Mouse (Mus musculus) embryonic fibroblast, embryonic 13.5 days (primary cell): ENCODE data around the gene Colgalt2. TPM values are rescaled to one million over a fixed set of nuclear protein-coding genes. Genes with fewer than 3 reads are reported as not detected.
"Not testable (repeated sequence)": the region's sequence is repeated elsewhere in the genome, so short reads cannot be mapped to it uniquely, and the experiment has no call there.

ENCODE experiments used
- H3K27ac ChIP-seq: 2 replicates; pipeline ENCODE4 v1.5.1; 2012; ENCODE audit warnings: low read length, control low read depth, inconsistent platforms; ENCODE audit not compliant: insufficient read depth
- H3K4me1 ChIP-seq: 2 replicates; pipeline ENCODE4 v1.6.1; 2011; ENCODE audit warnings: low read length; ENCODE audit not compliant: control insufficient read depth, insufficient read depth
- H3K4me3 ChIP-seq: 2 replicates; pipeline ENCODE4 v1.5.1; 2011; ENCODE audit warnings: mild to moderate bottlenecking, control low read depth, low read length; ENCODE audit not compliant: insufficient read depth
- CTCF ChIP-seq: IDR thresholded peaks from 2 replicates; pipeline ENCODE4 v1.5.1; 2011; ENCODE audit warnings: mild to moderate bottlenecking, control low read depth, low read length, moderate library complexity, borderline replicate concordance; ENCODE audit not compliant: insufficient read depth
- POLR2A ChIP-seq: IDR thresholded peaks from 2 replicates; pipeline ENCODE4 v1.6.1; 2011; ENCODE audit warnings: low read depth, mild to moderate bottlenecking, control low read depth, low read length, moderate library complexity
- polyA plus RNA-seq: library from polyadenylated mRNA; stranded (reverse); fragments of >200 nt; gene quantifications from 2 replicates; pipeline ENCODE4 v1.2.4, GENCODE M21; 2011; ENCODE audit warnings: low read depth; ENCODE audit not compliant: missing spikeins, insufficient read length

Colgalt2 gene
- not detected in 2 replicates for polyA plus RNA-seq

DNA sequence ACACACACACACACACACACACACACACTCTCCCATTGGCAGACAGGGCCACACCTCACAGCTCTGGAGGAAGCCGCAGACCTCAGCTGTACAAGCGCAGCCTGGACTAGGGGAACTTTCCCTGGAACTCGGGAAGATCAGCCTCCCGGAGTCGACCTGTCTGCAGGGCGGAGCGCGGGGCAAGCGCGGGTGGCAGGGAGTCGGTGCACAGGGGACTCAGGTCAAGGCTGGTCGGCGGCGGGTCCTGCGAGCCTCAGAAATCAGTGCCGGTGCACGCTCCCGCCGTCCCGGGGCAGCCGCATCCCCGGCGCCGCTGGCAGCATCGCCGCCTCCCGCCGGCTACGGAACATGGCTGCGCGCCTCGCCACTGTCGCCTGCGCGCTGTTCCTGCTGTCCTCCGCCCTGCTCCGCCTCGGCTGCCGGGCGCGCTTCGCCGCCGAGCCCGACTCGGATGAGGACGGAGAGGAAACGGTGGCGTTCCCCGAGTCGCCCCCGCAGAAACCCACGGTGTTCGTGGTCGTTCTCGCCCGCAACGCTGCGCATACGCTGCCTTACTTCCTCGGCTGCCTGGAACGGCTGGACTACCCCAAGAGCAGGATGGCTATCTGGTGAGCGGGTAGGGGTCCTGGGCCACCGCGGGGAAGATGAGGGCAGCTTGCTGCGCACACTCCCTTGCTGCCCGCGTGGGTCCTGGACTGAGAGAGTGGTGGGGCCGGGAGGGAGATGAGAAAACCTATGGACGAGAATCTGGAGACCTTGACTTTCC, at the start of gene Colgalt2:
Colgalt2 (plus strand) TSS at position 41 of the 766 bp plus-strand sequence.
- Histone ChIP-seq H3K4me1 (0 out of 2 replicates have a peak, but pooled peaks cover 2% of the 10 kb centered on the region), H3K4me3 (peak within 1 kb of the TSS; percentile 44), H3K27ac (no peak within 1 kb of the TSS)
- TF ChIP-seq CTCF (no peak), POLR2A (no peak)

DNA sequence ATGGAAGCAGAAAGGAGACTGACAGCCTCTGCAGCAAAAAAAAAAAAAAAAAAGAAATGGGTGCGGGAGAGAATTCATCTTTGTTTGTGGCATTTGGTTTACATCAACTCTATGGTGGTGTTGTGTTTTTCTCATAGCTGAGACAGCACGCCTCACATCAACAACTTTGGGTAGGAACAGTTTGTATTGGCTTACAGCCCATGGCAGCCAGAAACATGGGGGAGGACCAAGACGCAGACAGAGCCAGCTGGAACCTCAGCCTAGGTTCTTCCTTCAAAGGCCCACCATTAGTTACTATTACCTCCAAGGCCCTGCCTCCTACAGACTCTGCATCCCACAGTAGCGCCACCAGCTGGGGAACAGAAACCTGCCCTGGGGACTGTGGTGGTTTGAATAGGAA, 42.9 kb upstream of the Colgalt2 start:
- H3K27ac ChIP-seq = no peak overlapping the region
- H3K4me1 ChIP-seq = no peaks in the 10 kb centered on the region
- H3K4me3 ChIP-seq = no peak overlapping the region
- TF ChIP-seq CTCF = no peak
- TF ChIP-seq POLR2A = no peak

DNA sequence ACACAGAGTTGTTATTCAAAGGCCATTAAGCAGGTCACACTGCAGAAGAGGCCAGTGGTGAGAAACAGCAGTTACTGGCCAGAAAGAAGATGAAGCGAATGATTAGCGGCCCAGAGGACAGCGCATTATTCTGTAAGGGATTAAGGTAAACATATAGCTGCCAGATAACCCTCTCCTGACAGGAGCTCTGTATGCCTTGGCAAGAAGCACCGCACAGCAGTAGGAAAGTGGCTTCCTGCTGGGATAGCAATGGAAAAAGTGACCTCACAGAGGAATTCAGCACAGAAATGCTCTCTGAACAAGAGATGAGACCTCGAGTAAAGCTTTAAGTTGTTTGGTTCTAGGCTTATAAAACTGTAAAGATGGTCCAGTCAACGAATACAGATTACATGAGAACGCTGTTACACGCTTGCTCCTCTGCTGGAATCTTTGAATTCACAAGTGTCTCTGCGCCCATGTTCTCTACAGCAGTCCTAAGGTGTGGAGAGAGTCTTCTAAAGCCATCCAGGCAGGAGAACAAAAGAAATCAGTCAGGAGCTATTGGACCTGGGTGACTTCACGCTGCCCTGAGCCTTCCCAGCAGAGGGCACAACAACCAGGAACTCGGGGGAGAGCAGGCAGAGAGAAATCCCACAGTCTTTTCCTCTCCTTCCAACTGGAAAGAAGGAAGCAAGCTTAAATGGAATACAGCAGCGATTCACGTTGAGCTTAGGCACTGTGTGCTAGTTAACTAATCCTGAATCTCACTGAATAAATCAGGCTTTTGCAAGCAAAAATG, 31.1 kb upstream of the Colgalt2 start:
- no peak overlapping the region for H3K27ac ChIP-seq
- TF ChIP-seq POLR2A (no peak), CTCF (no peak)
- H3K4me1 ChIP-seq = peaks cover 8% of the 10 kb centered on the region; the same call in 1 of the 2 replicates
- H3K4me3 ChIP-seq = no peak overlapping the region

DNA sequence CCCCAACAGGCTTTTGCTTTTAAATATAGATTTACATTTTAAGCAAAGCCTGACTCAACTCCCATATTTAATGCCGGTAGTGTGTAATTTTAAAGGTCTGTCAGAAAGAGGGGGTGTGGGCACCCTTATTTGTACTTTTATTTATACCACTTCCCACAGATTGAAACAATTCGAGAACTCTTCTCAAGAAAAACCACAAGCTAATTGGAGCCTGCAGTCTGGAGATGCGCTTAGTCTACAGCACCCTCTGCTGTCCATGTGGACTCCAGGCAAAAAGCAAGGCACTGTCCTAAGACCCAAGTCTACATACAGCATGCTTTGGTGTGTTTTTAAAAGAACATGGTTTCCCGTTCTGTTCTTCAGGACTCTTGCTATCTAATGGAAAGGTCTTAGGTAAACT, 30.5 kb upstream of the Colgalt2 start:
- TF ChIP-seq POLR2A = no peak
- TF ChIP-seq CTCF = peak; percentile 88
- peaks cover 8% of the 10 kb centered on the region; the same call in 1 of the 2 replicates for H3K4me1 ChIP-seq
- H3K4me3 ChIP-seq = no peak overlapping the region
- no peak overlapping the region for H3K27ac ChIP-seq

DNA sequence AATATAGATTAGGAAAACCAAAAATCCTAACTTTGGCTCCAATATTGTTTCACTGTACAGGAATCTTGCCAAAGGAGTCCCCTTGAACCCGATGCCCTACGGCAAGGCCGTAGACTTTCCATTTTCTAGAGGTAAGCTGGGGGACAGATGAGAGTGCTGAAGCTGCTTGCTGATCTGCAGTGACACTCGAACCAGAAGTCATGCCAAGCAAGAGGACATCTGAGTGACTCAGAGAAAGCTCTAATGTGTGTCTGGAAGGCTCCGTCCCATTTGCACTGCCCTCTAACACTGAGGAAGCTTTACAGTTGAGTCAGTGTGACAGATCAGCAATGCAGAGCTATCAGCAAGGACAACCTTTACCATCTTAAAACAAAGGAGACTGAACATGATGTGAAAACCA, 21.3 kb upstream of the Colgalt2 start:
- no peak overlapping the region for H3K27ac ChIP-seq
- TF ChIP-seq POLR2A = no peak
- TF ChIP-seq CTCF = no peak
- H3K4me3 ChIP-seq = no peak overlapping the region
- no peaks in the 10 kb centered on the region for H3K4me1 ChIP-seq

DNA sequence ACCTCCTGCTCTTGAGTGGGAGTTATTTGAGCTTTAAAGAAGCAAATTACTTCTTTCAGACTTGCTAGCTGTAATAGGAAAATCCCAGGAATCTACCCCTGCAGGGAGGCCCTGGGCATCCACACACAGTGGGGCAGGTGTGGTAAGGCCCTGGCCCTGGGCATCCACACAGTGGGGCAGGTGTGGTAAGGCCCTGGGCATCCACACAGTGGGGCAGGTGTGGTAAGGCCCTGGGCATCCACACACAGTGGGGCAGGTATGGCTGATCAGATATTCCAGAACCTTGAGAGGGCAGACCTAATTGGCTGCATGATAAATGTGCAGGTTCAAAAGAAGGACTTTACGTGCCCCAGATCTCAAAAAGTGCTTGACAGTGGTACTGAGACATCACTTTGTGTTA, 15.0 kb upstream of the Colgalt2 start:
- no peak for TF ChIP-seq CTCF
- no peak for TF ChIP-seq POLR2A
- H3K27ac ChIP-seq = no peak overlapping the region
- no peak overlapping the region for H3K4me3 ChIP-seq
- H3K4me1 ChIP-seq = no peaks in the 10 kb centered on the region

DNA sequence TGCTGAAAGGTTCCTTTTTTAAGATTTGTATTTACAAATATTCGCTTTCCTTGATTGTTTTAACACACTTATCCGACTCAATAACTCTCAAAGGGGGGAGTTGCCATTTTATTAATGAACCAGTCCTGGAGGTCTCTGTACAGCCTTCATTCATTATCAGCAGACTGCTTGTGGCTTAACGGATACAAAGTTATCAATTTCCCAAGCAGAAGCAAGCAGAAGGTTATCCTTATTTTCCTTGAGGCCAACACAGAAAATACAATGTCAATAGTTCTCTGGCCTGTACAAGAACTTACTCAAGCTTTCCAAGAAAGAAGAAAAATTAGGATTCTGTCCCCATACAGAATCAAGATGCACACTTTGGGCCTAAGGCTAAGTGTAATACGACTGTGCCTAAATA, 13.9 kb upstream of the Colgalt2 start:
- H3K4me3 ChIP-seq = peak overlapping the region; percentile 99
- H3K27ac ChIP-seq, H3K4me1 ChIP-seq: not testable (repeated sequence)

DNA sequence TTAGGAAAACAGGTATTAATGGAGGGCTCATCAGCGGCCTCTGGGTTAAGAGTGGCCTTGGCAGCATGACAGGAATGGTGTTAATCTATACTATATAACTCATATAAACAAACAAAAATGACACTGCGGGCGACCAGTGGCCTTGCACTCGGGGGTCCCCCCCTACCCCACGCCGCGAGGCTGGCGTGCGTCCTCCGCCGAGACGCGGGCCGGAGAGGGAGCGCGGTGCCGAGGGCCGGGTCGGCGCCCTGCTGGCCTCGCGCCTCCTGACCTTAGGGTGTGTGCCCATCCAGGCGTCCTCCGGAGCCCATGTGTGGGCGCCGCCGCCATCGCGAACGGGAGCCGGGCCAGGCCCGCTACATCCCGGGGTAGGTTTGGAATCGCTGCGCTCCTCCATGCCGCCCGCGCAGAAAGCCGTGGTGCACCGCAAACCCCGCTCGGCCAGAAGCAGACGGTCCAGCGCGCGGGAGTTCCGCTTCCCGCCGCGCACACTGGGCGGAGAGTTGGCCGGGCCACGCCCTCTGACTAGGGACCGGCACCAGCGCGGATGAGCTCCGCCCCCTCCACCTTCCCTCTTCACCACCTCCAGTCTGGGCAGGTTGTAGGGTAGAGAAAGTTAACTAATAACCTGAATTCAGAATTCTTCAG, 13.3 kb upstream of the Colgalt2 start, which contains the start of gene Tsen15:
Tsen15 (minus strand) TSS at position 501 of the 648 bp plus-strand sequence.
- no peak for TF ChIP-seq CTCF
- TF ChIP-seq POLR2A = peak; percentile 70
- H3K4me1 ChIP-seq = no peaks in the 10 kb centered on the region
- H3K27ac ChIP-seq = no peak within 1 kb of the TSS
- H3K4me3 ChIP-seq = peak within 1 kb of the TSS; percentile 99

DNA sequence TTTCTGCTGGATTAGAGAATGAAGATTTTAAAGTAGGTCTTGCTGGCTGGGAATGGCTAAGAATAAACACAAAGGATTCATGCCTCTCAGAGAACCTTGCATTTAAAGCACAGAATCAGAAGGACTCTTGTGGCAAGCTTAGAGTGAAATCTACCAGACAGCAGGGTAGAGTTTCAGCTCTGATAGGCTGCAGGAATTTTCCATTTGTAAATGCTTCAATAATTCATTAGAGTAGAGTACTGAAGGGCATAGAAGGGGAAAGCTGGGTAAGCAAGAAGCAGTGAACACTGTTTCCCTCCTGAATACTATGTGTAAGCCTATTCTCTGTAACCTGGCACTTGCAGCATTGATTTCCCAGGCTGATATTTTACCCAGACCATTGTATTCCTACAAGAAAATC, 10.4 kb upstream of the Colgalt2 start:
- no peak for TF ChIP-seq CTCF
- no peak overlapping the region for H3K4me3 ChIP-seq
- no peaks in the 10 kb centered on the region for H3K4me1 ChIP-seq
- H3K27ac ChIP-seq = no peak overlapping the region
